Mouse (Mus musculus) layer of hippocampus, adult 18-20 months (tissue): ENCODE measurements around the gene Ncoa3. TPM values are rescaled to one million over a fixed set of nuclear protein-coding genes. Genes with fewer than 3 reads are reported as not detected.

ENCODE experiments used
- DNase-seq, 2 experiments: peaks; one replicate each; pipeline ENCODE4 v3.0.0; 2022; ENCODE audit warnings: low spot score in 2 of 2
- total RNA-seq, 2 experiments: library from RNA; stranded (reverse); gene quantifications; 2 replicates each; pipeline ENCODE4 v1.2.3; 2021

The Ncoa3 gene
- total RNA-seq, 2 experiments from 2014 or later, result 30.0 to 33.8 TPM

DNA sequence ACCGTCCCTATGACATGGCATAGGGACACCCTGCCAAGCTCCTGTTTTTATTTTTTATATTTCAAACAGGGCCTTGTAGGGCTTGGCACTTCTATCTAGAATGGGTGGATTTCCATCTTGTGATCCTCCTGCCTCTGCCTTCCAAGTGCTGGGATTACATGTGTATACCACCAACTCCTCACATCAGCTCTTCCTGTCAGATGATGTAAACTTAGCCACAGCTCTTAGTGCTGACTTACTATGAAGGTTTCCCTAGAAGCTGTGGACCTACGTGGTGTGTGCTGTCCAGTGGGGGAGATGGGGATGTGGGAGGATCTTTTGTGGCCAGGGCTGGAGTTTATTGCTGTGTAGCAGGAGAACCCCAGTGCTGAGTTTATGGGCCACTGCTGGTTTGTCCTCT lies 8.9 kb downstream of the Ncoa3 start:
- no peak for DNase-seq

DNA sequence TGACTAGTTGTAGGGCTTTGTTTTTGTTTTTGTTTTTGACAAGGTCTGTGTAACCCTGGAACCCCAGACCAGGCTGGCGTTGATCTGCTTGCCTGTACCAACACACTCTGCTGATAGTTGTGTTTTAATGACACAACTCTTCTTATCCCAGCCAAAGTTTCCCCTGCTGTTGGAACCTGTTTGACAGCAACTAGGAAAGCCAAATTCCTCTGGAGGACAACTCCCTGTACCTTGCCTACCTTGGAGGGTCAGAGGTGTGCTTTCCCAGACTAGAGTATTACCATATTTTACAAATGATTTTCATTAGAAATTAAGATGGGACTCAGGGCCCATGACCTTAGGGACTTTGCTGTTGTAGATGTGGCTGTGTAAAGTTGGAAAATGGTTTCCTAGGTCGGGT lies 9.3 kb downstream of the Ncoa3 start:
- DNase-seq, result no peak

DNA sequence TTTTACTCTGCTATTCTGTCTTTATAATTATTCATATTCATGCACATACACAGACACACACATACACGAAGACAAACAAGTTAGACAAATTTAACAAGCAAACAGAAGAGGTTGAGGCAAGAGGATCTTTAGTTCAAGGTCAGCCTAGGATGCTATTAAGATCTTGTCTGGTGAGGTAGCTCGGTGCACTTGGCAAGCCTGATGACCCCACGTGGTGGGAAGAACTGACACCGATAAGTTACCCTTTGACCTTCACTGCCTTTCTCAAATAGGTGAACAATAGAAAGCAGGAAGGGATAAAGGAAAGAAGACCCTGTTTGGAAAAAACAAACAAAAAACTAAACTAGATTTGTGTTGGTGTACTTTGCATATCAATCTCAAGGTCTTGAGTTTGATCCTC lies 10.0 kb downstream of the Ncoa3 start:
- DNase-seq, result no peak

DNA sequence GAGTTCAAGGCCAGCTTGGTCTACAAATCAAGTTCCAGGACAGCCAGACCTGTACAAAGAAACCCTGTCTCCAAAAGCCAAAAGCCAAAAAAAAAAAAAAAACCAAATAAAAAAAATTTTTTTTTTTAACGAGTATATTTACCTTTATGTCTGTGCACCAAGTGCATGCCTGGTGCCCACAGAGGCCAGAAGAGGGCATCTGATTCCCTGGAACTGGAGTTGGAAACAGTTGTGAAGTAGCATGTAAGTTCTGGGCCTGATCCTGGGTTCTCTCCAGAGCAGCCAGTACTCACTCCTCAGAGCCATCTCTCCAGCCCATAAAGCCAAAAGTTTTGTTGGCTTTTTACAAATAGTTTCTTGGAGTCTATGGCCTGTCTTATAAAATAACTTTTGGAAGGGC lies 10.6 kb downstream of the Ncoa3 start:
- no peak for DNase-seq

DNA sequence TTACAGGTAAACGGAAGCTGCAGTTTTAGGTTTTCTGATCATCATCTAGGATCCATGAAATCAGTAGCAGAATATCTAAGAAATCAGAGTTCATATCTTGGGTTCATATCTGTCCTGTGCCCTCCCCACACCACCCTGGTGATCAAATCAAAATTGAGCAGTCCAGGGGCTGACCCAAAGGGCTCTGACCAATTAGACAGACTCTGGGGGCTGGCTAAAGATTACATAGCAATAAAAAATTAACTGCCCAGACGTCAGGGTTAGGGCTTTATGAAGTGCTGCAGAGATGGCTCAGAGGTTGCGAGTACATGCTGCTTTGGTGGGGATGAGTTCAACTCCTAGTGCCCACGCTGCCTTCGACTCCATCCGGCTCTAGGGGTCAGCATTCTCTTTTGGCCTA lies 14.6 kb downstream of the Ncoa3 start:
- no peak for DNase-seq

DNA sequence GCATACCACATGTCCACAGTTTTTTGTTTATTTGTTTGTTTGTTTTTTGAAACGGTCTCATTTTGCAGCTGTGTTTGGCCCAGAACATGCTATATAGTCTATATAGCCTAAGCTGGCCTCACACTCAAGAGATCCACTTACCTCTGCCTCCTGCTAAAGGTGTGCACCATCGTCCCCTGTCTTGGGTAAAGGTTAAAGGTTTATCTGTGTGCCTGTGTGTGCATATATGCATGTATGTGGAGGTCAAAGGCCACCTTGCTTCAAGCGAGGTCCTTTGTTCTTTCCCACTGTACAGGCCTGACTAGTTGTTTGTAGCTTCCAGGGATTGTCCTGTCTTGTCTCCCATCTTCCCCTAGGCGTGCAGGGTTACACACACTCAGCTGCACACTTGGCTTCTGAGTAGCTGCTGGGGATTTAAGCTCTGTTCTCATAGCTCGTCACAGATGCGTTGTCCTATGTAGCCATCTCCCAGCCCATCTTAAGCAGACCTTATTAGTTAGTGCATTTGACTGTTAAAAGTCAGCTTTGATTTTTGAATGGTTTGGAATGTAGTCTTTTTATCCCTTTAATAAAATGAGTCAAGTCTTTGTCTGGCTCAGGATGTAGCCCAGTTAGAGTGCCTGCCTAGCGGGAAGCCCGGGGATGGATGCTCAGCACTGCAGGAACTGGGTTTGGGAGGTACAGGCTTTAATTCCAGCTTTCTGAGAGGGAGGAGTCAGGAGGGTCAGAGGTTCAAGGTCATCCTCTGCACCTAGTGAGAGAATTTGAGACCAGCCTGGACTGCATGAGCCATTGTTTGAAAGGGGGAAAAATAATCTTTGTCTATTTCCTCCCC lies 16.3 kb downstream of the Ncoa3 start:
- no peak for DNase-seq

DNA sequence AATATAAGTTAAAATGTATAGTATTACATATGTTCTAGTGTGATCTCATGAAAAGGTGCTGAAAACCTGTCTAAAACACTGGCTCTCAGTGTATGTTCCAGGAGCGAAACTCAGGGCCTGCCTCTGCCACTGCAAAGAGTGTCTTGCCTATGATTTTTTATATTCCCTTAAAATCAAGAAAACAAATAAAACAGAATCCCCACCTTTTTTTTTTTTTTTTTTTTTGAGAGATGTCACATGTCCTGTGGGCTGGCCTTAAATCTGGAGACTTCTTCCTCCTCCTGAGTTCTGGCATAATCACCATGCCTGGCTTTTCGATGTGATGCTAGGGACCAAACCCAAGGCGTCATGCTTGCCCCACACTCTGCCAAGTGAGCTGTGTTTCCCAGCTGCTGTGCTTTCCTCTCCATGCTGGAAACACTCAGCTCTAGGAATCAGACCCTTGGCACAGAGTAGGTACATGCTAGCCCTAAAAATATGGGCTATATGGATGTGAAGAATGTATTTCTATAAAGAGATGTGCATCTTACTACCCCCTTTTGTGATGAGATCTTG lies 17.0 kb downstream of the Ncoa3 start:
- DNase-seq, result peak in 1 of 2 experiments; percentile 19

DNA sequence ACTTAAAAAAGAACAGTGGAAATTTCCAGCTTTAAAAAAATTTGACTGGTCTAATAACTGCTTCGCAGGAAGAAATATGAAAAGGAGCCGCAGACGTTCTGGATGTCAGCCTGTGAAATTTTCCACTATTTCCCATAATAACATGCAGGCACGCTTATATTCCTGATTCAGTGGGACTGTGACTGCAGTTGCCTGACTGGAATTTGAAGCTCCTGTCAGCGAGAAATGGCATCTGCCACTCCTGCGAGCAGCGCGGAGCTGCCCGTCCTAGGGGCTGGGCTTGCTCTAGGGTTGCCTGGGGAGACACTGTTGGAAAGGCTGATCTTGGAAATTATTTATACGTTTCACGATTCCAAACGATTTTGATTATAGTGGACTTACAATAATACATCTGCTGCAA lies 17.9 kb downstream of the Ncoa3 start:
- peak; percentile 64 to 71 for DNase-seq

DNA sequence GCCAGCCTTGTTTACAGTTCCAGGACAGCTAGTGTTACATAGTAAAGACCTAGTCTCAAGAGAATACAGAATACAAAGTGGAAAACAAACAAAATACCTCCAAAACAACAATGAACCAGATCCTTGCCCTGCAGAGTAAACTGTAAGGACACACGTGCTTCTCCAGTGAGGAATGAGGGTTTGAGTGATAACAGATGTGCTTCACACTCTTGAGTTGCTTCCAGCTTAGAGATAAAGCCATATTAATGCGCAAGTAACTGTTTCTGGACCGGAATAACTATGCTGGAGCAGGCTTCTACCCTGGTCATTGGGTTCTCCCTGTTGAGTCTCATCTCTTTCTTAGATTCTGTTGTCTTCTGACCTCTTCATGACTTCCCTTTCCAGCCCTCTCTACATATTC lies 19.0 kb downstream of the Ncoa3 start:
- DNase-seq, result no peak

DNA sequence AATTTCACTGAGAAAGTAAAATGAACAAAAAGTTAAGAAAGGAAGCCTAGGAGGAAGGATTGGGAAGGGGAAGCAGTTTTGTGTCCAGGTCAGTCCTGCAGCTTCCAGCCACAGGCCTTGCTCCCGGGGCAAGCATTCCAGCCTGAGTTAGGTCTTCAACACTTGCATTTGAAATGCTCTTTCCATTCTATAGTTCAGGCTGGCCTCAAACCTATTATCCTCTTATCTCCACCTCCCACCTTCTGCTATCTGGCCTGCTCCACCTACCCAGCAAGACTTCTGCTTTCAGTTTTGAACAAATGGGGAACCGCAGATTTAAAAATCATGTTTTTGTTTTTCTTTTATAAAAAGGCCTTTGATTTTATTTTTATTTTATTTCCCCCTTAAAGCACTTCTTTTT lies 19.7 kb downstream of the Ncoa3 start:
- no peak for DNase-seq

DNA sequence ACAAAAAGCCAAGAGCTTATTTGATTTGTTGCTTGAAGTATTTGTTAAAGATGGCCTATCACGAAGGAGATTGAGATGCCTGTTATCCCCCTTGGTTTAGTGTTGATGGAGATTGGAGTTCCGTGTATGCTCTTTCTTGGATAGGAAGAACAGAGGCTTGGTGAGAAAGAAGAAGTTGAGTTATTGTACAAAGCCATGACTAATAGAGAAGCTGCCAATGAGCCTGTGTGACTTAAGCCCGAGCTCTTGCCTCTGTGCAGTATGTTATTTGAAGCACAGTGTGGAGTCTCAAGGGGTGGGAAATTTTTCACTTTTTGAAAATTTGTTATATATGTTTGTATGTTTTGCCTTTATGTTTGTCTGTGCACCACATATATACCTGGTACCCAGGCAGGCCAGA lies 26.3 kb downstream of the Ncoa3 start:
- no peak for DNase-seq

DNA sequence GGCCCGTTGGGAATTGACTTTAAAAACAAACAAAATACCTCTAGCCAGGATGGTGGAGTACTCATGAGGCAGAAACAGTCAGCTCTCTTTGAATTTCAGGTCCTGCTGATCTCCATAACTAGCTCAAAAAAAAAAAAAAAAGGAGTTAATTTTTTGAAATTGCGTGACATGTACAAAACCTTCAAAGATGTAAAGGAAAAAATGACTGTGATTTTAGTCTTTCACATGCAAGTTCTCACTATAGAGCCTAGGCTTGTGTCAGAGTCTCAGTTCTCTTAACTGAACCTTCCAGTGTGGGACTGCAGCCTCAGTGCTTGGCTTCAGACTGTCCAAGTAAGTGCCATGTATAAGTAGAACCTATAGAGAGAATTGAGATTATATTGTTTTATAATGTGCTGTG lies 27.6 kb downstream of the Ncoa3 start:
- no peak for DNase-seq

DNA sequence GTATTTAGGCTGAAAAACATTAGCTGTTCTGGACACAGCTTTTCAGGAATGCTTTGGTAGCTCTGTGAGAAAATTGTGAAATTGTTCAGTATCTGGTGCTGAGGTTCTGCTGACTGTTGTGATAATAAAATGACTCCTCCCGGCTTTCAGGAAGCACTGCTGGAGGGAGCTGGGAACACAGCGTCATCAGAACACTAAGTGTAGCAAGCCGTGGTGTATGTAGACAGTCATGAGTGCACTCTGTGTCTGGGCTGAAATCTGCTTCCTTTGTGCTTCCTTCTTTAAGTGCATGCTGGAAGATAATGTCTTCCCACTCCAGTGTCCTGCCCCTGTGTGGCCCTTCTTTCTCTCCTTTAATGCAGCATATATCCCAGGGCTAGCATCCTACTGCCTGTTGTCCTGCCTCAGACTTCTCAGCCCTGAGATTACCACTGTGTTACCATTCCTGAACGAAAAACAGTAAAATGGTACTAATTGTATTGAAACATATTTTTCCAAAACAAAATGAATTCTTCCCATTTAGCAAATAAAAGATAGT lies 28.7 kb downstream of the Ncoa3 start:
- peak; percentile 30 to 43 for DNase-seq

DNA sequence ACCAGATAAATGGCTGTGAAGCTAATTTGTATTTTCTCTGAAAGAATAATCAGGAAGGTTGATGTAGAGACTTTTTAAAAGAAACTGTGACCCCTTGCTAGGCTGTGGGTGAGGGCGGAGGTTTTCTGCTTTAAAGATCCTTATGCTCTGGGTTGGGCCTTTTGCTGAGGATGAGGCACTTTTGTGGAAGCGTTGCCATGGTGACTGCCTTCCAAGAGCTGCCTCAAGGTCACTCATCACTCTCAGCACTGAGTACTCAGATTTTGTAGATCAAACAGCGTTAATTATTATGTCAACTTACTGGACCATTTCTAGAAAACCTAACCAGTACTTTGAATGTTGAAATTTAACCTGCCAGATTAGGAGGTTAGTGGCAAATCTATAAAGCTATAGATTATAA lies 29.2 kb downstream of the Ncoa3 start:
- DNase-seq, result no peak

DNA sequence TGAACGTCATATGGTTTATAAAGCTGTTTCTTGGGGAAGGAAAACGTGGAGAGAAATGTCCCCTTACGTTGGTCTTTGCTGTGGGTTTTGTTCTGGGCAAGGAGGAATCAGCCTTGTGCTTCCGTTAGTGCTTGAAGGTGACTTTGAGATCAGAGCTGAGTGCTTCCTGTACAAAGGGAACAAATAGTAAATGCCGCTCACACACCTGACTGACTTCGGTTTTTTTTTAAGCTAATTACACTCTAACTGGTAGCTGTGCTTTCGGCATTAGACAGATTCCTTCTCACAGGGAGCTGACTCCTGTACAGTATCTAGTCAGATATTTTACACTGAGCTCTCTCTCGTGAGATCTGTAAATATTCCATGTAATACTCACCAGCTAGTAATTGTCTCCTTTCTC lies 29.9 kb downstream of the Ncoa3 start:
- DNase-seq, result no peak

DNA sequence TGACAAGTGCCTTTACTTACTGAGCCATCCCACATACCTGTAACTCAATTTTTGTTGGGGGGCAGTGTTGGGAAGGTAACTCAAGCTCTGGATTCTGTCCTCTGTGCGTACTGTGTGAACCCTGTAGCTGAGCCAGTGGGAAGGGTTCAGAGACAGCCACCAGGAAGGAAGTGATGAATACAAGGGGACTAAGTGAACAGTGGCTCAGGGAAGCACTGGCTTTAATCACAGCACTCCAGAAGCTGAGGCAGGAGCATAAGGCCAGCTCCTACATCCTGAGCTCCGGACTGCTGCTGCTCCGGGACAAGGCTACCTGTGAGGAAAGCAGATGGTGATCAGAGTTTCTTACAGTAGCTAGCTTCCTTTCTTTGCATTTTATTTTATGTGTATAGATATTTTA lies 31.6 kb downstream of the Ncoa3 start:
- DNase-seq, result no peak

DNA sequence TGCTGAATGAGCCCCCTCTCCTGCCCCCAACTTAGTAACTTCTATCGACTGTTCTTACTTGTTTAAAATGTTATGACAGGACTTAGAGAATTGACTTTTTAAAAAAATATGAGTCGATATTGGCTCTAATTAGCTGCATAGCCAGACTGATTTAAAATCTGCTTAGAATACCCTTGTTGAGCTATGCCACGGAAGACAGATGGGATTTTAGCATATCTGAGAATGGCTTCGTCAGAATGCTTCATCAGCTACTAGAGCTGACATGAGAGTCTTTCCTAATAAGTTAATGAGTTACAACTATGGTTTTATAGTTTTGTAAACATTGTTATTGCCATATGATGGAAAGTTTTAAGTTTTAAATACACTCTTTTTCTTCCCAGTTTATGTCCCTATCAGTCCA lies 32.2 kb downstream of the Ncoa3 start:
- DNase-seq, result peak in 1 of 2 experiments; percentile 59

DNA sequence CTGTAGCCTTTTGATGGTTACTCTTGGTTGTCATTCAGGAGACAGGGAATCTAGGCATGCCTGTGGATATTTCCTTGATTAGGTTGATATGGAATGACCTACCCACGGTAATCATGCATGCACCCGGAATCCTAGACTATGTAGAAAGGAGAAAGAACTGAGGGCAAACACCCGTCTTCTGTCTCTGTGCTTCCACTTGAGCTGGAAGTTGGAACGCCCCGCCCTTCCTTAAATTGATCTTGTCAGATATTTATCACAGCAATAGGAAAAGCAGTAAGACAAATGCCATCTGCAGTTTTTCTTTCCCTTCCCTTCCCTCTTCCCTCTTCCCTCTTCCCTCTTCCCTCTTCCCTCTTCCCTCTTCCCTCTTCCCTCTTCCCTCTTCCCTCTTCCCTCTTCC lies 33.5 kb downstream of the Ncoa3 start:
- no peak for DNase-seq

DNA sequence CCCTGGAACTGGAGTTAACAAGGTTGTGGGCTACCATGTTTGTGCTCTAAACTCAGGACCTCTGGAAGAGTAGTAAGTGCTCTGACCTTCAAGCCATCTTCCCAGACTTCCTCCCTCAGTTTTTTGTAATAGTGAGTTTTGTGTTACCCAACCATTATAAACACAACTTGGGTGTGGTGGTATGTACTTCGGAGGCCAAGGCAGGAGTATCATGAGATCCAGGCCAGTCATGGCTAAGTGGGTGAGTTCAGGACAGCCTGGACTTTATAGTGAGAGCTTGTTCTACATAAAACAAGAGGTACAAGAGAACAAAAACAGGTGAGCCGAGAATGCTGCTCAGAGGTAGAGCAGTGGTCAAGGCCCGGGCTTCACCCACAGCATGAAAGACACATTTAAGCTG lies 35.4 kb downstream of the Ncoa3 start:
- DNase-seq, result no peak

DNA sequence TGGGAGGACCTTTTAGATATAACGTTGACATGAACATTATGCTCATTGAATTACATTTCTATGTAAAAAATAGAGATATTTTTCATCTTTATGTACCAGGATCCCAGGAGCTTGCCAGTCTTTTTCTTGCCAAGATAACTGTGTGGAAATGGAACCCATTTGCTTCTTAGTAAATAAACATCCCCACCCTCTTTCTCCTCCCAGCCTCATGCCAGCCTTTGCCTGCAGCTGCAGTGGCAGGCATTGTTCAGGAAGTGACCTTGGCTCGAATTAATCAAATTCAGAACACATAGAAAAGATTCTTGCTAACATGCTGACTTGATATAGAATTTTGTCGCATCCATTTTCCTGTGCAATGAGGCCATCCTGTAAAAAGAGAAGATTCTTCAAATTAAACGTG lies 36.8 kb downstream of the Ncoa3 start:
- no peak for DNase-seq

DNA sequence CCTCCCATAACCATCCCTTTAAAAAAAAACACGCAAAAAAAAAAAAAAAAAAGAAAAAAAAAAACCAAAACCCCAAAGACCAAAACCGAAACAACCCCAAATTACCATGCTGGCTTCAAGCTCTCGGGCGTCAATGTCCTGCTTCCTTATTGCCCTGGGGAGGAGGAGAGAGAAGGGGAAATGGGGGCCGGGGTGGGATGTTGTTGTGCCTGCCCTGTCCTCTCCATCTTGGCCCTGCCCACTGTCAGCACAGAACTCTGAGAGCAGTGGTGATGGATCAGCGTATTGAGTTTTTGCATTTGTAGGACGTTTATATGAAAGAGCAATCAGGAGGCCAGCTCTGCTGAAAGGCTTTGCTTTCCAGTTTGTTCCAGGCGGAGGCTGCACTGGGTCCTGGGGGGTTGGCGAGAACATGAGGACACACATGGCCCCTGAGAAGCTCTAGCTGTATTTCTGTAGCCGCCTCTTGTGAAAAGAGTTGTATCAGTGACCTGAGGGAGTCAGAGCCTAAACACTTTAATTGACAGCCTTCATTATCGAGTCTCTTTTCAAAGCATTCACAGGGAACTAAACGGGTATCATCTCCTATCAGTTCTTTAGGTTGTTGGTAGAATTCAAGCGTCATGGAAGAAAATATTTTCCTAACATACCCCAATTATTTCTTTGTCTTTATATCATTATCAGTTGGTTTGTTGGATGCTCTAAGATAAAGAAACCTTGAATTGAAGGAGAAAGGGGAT lies 38.0 kb downstream of the Ncoa3 start:
- DNase-seq, result no peak
